Mouse (Mus musculus): ENCODE data around the gene Saal1. TPM values are rescaled to one million over a fixed set of nuclear protein-coding genes. Genes with fewer than 3 reads are reported as not detected.

Saal1 gene
- polyA plus RNA-seq, 1 experiment = 40.2 TPM

DNA sequence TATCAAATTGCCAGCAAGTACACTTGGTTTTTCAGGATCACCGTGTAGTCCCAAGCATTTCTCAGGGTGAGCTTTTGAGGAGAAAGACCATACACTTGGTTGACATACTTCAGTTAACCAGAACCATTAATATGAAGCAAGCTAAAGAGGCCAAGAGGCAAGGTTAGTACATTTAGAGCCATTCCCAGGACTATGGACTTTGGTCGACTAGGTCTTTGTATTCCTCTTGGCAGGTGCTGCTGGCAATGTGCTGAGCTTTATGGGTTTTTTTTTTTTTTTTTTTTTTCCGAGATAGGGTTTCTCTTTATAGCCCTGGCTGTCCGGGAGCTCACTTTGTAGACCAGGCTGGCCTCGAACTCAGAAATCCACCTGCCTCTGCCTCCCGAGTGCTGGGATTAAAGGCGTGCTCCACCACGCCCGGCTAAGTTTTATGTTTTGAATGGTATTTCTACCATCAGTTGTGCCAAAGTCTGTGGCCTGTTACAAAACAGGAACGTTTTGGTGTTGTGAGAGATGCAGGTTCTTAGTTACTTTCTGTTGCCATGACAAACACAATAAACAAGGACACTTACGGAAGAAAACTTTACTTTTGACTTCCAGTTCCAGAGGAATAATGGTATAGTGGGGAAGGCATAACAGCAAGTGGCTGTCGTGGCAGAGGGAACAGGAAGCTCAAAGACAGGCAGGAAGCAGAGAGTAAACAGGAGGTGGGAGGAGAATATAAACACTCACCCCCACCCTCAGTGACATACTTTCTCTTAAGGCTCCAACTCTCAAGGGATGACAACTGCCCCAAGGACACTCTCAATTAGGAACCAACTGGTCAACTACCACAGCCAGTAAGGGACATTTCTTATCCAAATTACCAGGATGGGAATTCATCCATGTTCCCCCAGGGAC, 28.3 kb upstream of the Saal1 start:
- H3K36me3 ChIP-seq (ENCODE audit: control insufficient read depth, insufficient read depth, low read length, poor library complexity, severe bottlenecking) = no peaks in the 10 kb centered on the region
- no peak overlapping the region for H3K27ac ChIP-seq (ENCODE audit: insufficient read depth, low read length)
- H3K9me3 ChIP-seq (replicated peaks; ENCODE audit: control insufficient read depth, insufficient read depth, low read length, poor library complexity, severe bottlenecking) = no peaks in the 10 kb centered on the region
- no peak overlapping the region for H3K4me3 ChIP-seq (ENCODE audit: low read depth, low read length)
- H3K9ac ChIP-seq (ENCODE audit: low read depth, poor library complexity, severe bottlenecking) = no peak overlapping the region
- TF ChIP-seq POLR2A (IDR thresholded peaks at IDR 0.05; ENCODE audit: insufficient read depth, low read length) (no peak), EP300 (IDR thresholded peaks at IDR 0.05; ENCODE audit: insufficient read depth, low read depth, low read length) (no peak), CTCF (IDR thresholded peaks at IDR 0.05; ENCODE audit: low read depth, low read length) (no peak)
- peaks cover 3% of the 10 kb centered on the region for H3K4me1 ChIP-seq (ENCODE audit: control insufficient read depth, insufficient read depth, low read length)
- H3K27me3 ChIP-seq (ENCODE audit: control insufficient read depth, insufficient read depth, low read length, poor library complexity, severe bottlenecking) = no peaks in the 10 kb centered on the region

DNA sequence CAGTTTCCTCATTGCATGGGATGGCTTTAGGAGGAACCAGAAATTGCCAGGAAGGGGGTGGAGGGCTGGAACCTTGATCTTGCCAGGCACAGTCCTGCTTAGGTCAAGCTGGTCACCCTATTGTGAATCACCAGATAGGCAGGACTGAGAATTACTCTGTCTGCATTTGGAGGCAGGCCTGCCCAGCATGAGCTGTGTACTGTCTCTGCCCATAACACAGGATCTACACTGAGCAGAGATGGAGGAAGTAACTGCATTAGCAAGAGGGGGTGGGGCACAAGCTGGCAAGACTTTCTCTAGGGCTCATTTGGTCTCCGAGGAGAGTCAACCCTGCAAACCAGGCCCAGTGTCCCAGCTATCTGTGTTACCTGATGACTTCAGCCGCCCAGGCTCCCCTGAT, 24.5 kb upstream of the Saal1 start:
- Histone ChIP-seq H3K27me3 (ENCODE audit: control insufficient read depth, insufficient read depth, low read length, poor library complexity, severe bottlenecking) (no peaks in the 10 kb centered on the region), H3K9me3 (replicated peaks; ENCODE audit: control insufficient read depth, insufficient read depth, low read length, poor library complexity, severe bottlenecking) (no peaks in the 10 kb centered on the region), H3K36me3 (ENCODE audit: control insufficient read depth, insufficient read depth, low read length, poor library complexity, severe bottlenecking) (no peaks in the 10 kb centered on the region), H3K27ac (ENCODE audit: insufficient read depth, low read length) (no peak overlapping the region), H3K4me1 (ENCODE audit: control insufficient read depth, insufficient read depth, low read length) (peaks cover 3% of the 10 kb centered on the region), H3K9ac (ENCODE audit: low read depth, poor library complexity, severe bottlenecking) (no peak overlapping the region), H3K4me3 (ENCODE audit: low read depth, low read length) (no peak overlapping the region)
- TF ChIP-seq CTCF (IDR thresholded peaks at IDR 0.05; ENCODE audit: low read depth, low read length) = no peak
- TF ChIP-seq POLR2A (IDR thresholded peaks at IDR 0.05; ENCODE audit: insufficient read depth, low read length) = no peak
- no peak for TF ChIP-seq EP300 (IDR thresholded peaks at IDR 0.05; ENCODE audit: insufficient read depth, low read depth, low read length)

DNA sequence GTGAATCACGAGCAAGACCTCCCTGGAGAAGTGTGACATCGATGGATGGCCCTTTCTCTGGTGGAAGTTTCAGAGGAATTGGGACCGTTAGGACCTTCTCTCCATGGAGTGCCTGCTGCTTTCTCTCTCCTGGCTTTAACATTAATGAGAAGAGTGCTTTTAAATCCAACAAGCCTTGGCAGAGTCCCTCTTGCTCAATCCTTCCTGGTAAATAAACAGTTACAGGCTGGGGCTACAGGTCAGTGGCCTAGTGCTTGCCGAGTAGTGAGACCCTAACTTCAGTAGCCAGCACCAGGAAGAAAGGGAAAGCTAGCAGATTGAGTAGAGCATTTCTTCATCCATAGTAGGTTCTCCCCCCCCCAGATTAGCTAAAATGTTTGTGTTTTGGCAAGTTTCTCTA, 22.0 kb upstream of the Saal1 start, which contains the start of gene Saa4:
TSS of gene Saa4 (minus strand) at position 146 of the 400 bp plus-strand sequence.
- Histone ChIP-seq H3K9me3 (replicated peaks; ENCODE audit: control insufficient read depth, insufficient read depth, low read length, poor library complexity, severe bottlenecking) (no peaks in the 10 kb centered on the region), H3K9ac (ENCODE audit: low read depth, poor library complexity, severe bottlenecking) (no peak within 1 kb of the TSS), H3K27ac (ENCODE audit: insufficient read depth, low read length) (no peak within 1 kb of the TSS), H3K4me3 (ENCODE audit: low read depth, low read length) (no peak within 1 kb of the TSS), H3K36me3 (ENCODE audit: control insufficient read depth, insufficient read depth, low read length, poor library complexity, severe bottlenecking) (no peaks in the 10 kb centered on the region), H3K4me1 (ENCODE audit: control insufficient read depth, insufficient read depth, low read length) (peaks cover 3% of the 10 kb centered on the region), H3K27me3 (ENCODE audit: control insufficient read depth, insufficient read depth, low read length, poor library complexity, severe bottlenecking) (no peaks in the 10 kb centered on the region)
- no peak for TF ChIP-seq EP300 (IDR thresholded peaks at IDR 0.05; ENCODE audit: insufficient read depth, low read depth, low read length)
- TF ChIP-seq POLR2A (IDR thresholded peaks at IDR 0.05; ENCODE audit: insufficient read depth, low read length) = no peak
- no peak for TF ChIP-seq CTCF (IDR thresholded peaks at IDR 0.05; ENCODE audit: low read depth, low read length)

DNA sequence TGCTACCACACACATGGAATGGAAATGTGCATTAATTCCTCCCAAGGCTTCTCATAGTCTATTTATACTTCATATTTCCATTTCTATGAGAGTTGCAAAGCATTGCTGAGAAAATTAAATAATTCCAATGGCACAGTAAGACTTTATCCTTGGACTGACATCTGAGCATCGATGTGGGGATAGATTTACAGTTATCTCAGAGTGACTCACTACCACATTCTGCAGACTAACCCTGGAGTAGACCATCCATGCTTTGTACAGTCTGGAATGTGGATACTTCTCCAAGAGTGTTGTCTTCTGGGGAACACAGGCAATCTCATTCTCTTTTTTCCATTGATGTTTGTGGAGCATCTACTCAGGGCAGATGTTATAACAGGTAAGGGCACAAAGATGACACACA, 17.1 kb upstream of the Saal1 start:
- H3K27me3 ChIP-seq (ENCODE audit: control insufficient read depth, insufficient read depth, low read length, poor library complexity, severe bottlenecking) = no peaks in the 10 kb centered on the region
- no peak overlapping the region for H3K9ac ChIP-seq (ENCODE audit: low read depth, poor library complexity, severe bottlenecking)
- TF ChIP-seq POLR2A (IDR thresholded peaks at IDR 0.05; ENCODE audit: insufficient read depth, low read length) (no peak), EP300 (IDR thresholded peaks at IDR 0.05; ENCODE audit: insufficient read depth, low read depth, low read length) (no peak), CTCF (IDR thresholded peaks at IDR 0.05; ENCODE audit: low read depth, low read length) (no peak)

DNA sequence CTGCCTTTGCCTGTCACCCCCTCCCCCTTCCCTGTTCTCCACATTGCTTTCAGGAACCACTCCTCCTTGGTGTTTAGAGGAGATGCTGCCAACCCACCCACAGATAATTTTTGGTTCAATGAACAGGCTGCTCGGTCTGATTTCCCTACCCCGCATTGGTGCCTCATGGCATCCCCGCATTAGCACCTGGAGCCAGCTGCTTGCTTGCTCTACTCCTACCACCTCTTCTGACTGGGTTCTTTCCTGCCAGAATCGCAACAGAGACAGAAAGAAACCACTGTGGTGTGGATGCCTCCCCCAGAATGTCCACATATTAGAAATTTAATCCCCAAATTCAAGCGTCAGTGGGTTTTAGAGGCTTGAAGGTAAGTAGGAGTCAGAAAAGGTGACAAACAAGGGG, 13.9 kb upstream of the Saal1 start:
- Histone ChIP-seq H3K36me3 (ENCODE audit: control insufficient read depth, insufficient read depth, low read length, poor library complexity, severe bottlenecking) (no peaks in the 10 kb centered on the region), H3K27ac (ENCODE audit: insufficient read depth, low read length) (no peak overlapping the region), H3K4me1 (ENCODE audit: control insufficient read depth, insufficient read depth, low read length) (no peaks in the 10 kb centered on the region), H3K27me3 (ENCODE audit: control insufficient read depth, insufficient read depth, low read length, poor library complexity, severe bottlenecking) (no peaks in the 10 kb centered on the region), H3K4me3 (ENCODE audit: low read depth, low read length) (no peak overlapping the region), H3K9me3 (replicated peaks; ENCODE audit: control insufficient read depth, insufficient read depth, low read length, poor library complexity, severe bottlenecking) (no peaks in the 10 kb centered on the region), H3K9ac (ENCODE audit: low read depth, poor library complexity, severe bottlenecking) (no peak overlapping the region)
- TF ChIP-seq CTCF (IDR thresholded peaks at IDR 0.05; ENCODE audit: low read depth, low read length) (no peak), EP300 (IDR thresholded peaks at IDR 0.05; ENCODE audit: insufficient read depth, low read depth, low read length) (no peak), POLR2A (IDR thresholded peaks at IDR 0.05; ENCODE audit: insufficient read depth, low read length) (no peak)

More for the DNA sequence above, 17.1 kb upstream of the Saal1 start:
- Histone ChIP-seq H3K9me3 (replicated peaks; ENCODE audit: control insufficient read depth, insufficient read depth, low read length, poor library complexity, severe bottlenecking) (no peaks in the 10 kb centered on the region), H3K36me3 (ENCODE audit: control insufficient read depth, insufficient read depth, low read length, poor library complexity, severe bottlenecking) (no peaks in the 10 kb centered on the region), H3K4me1 (ENCODE audit: control insufficient read depth, insufficient read depth, low read length) (no peaks in the 10 kb centered on the region), H3K4me3 (ENCODE audit: low read depth, low read length) (no peak overlapping the region), H3K27ac (ENCODE audit: insufficient read depth, low read length) (no peak overlapping the region)

DNA sequence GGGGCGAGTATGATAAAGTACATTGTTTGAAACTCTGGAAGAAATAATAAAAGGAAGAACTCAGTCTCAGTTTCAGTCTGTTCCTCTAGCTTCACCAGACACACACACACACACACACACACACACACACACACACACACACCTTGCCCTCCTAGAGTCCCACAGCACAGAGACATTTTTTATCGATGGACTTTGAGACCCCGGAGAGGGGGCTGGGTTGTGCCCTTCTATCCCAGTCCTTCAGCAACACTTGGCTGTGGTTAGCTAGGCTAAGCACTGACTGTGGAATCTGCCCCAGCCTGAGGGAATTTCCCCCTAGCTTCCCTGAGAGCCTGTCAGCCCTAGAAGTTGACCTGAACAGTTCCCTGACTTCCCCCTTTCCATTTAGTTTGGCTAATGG, 13.4 kb upstream of the Saal1 start:
- no peaks in the 10 kb centered on the region for H3K9me3 ChIP-seq (replicated peaks; ENCODE audit: control insufficient read depth, insufficient read depth, low read length, poor library complexity, severe bottlenecking)
- TF ChIP-seq EP300 (IDR thresholded peaks at IDR 0.05; ENCODE audit: insufficient read depth, low read depth, low read length) = no peak
- no peak for TF ChIP-seq POLR2A (IDR thresholded peaks at IDR 0.05; ENCODE audit: insufficient read depth, low read length)
- TF ChIP-seq CTCF (IDR thresholded peaks at IDR 0.05; ENCODE audit: low read depth, low read length) = no peak
- H3K4me3 ChIP-seq (ENCODE audit: low read depth, low read length) = no peak overlapping the region
- H3K9ac ChIP-seq (ENCODE audit: low read depth, poor library complexity, severe bottlenecking) = no peak overlapping the region
- H3K27me3 ChIP-seq (ENCODE audit: control insufficient read depth, insufficient read depth, low read length, poor library complexity, severe bottlenecking) = no peaks in the 10 kb centered on the region
- H3K36me3 ChIP-seq (ENCODE audit: control insufficient read depth, insufficient read depth, low read length, poor library complexity, severe bottlenecking) = no peaks in the 10 kb centered on the region
- H3K4me1 ChIP-seq (ENCODE audit: control insufficient read depth, insufficient read depth, low read length) = no peaks in the 10 kb centered on the region
- H3K27ac ChIP-seq (ENCODE audit: insufficient read depth, low read length) = 0 out of 2 replicates have a peak overlapping the region, but pooled peaks have one; percentile 5

Data from ES-Bruce4 (cell line).